Mouse (Mus musculus) G1E (cell line): ENCODE data around the gene Myef2.

Experiments
- CTCF ChIP-seq: IDR thresholded peaks from 2 replicates; pipeline ENCODE4 v1.5.1; 2012; ENCODE audit warnings: low read depth, low read length, inconsistent platforms, mixed read lengths
- GATA1 ChIP-seq: IDR thresholded peaks from 2 replicates; pipeline ENCODE4 v1.6.1; 2012; ENCODE audit warnings: borderline replicate concordance, low read length, inconsistent platforms, mixed read lengths
- GATA2 ChIP-seq: IDR thresholded peaks from 2 replicates; pipeline ENCODE4 v1.6.1; 2012; ENCODE audit warnings: low read depth, low read length, inconsistent platforms, borderline replicate concordance
- TAL1 ChIP-seq: conservative IDR thresholded peaks from 2 replicates; pipeline ENCODE4 v1.6.1; 2012; ENCODE audit warnings: low read depth, low read length, inconsistent platforms, mixed read lengths

- no peak for TF ChIP-seq CTCF
- TF ChIP-seq GATA1, result no peak
- no peak for TF ChIP-seq GATA2
- TF ChIP-seq TAL1, result no peak
Measured at GRCm38 (mm10) chr2:125154294-125154693, 30.8 kb upstream of the Myef2 start.
